Mouse (Mus musculus): ENCODE measurements at regions not wholly inside any gene's neighbourhood (a gene's known extent, or its start where the extent isn't known, plus 50 kb on each side); places are given as distances from the start of the nearest gene placed in this dataset.

- DNase-seq (ENCODE audit: inconsistent ontology term): no peak
Observed at GRCm38 (mm10) chr4:131270192-131270591, 326.0 kb downstream of the Matn1 start.

DNA sequence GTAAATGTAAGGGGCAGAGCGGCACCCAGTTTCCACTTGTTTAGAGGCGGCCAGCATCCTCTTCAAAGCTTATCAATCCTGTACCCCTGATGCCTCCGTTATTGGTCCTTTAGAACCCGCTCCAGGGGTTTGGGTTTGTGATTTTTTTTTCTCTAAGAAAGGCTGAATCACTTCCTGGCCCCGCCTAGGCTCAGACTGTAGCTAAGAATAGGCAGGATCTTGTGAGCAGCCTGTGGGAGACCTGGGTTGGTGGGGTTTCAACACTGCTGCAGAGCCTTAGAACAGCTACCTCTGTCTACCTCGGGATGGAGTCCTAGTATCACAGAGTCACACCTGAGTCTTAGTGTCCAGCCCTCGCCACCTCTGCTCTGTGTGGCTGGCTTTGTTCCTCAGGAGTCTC is 327.9 kb downstream of the Matn1 start:
- no peak for DNase-seq (ENCODE audit: inconsistent ontology term)

GRCm38 (mm10) chr4:131293560-131293959 is 349.4 kb downstream of the Matn1 start:
- DNase-seq (ENCODE audit: inconsistent ontology term): no peak

DNA sequence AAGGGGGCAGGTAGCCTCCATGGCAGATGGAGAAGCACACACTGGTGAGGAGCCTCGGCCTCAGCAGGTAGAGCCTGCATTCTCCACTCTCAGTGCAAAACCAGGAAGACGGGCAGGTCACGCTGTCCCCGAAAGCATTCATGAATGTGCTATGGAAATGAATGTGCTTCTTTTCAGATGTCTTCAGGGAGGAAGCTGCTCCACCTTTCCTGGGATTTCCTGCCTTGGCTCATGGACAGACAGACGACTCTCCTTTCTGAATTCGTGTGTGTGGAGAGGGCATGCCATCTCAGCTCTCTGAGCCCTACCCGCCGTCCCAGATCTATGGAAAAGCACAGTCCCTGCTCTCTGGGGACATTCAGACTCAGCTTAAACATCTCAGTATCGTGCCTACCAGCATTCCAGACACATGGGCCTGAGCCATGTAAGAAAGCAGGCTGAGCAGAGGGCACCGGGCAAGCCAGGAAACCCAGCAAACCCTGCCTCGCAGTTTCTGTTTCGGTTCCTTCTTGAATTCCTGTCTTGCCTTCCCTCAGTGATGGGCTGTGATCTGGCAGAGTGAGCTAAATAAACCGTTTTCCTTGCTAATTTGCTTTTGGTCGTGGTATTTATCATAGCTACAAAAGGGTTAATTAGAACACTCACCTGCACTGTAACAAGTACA is 354.0 kb downstream of the Matn1 start:
- DNase-seq (ENCODE audit: inconsistent ontology term): no peak

- no peak for DNase-seq (ENCODE audit: inconsistent ontology term)
Observed at GRCm38 (mm10) chr4:131303936-131304335, 359.8 kb downstream of the Matn1 start.

- no peak for DNase-seq (ENCODE audit: inconsistent ontology term)
Observed at GRCm38 (mm10) chr4:131304361-131304777, 360.2 kb downstream of the Matn1 start.

DNA sequence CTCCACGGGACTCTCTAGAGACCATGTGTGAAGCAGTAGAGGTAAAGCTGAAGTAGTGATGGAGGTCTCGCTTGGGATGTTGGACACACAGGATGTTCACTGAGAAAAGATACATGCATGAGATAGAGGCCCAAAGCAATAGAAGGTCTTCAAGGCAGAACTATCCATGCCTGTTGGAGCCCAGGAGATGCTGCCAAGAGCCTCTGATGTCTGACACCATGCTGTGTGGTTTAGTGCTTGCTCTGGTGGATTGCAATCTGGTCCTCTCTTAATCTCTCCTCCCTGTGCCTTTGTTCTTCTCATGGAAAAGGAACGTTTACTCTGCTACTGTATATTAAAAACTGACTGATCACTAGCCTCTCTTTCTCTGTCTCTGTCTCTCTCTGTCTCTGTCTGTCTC is 370.0 kb downstream of the Matn1 start:
- no peak for DNase-seq (ENCODE audit: inconsistent ontology term)

DNA sequence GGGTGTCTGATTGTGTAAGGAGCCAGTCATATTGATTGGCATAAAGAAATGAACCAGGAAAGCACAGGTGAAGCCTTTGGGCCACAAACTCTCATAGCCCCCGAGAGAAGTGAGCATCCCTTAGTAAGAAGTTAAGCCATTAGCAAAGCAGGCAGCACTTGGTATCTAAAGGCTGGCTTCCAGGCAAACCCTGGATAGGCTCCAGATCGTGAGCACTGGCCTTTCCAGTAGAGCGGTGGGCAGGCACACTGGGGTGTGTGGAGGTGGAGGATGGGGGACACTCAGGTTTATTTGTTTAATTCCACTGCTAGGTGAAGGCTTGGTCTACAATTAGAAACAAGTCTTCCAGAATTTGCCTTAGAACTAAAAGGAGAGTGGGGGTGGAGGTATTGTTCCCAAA is 371.9 kb downstream of the Matn1 start:
- DNase-seq (ENCODE audit: inconsistent ontology term): no peak

GRCm38 (mm10) chr4:131322323-131322722 is 378.1 kb downstream of the Matn1 start:
- DNase-seq (ENCODE audit: inconsistent ontology term): no peak

- DNase-seq (ENCODE audit: inconsistent ontology term): no peak
Observed at GRCm38 (mm10) chr4:131324486-131324885, 380.3 kb downstream of the Matn1 start.

DNA sequence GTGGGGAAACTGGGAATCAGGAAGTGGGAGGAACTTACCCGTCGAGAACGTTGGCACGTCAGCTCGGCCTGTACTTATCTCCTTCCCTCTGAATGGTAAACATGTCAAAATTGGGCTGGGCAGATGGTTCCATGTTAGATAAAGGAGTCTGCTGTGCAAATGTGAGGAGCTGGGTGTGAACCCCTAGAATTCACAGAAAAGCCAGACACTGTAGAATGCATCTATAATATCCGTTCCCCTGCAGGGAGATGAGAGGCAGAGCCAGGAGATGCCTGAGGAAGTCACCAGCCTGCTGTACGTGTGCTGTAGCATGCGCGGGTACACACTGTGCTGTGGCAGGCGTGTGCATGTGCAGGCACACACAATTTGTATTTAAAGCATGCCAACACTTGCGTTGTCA is 381.0 kb downstream of the Matn1 start:
- DNase-seq (ENCODE audit: inconsistent ontology term): no peak

DNA sequence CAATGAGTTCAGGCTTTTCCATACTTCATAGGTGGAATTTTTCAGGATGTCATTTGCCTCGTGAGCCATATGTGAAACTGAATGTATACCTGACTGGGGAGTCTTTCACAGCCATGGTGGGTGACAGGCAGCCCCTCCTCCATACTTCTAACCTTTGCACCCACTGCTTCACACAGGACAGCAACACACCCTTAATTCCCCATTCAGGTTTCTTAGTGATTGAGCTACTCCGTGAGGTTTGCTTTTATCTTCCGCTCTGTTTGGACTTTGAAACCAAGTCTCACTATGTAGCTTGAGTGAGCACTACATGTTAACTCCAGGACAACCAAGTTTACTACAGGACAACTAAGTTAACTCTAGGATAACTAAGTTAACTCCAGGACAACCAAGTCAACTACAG is 381.4 kb downstream of the Matn1 start:
- DNase-seq (ENCODE audit: inconsistent ontology term): no peak

DNA sequence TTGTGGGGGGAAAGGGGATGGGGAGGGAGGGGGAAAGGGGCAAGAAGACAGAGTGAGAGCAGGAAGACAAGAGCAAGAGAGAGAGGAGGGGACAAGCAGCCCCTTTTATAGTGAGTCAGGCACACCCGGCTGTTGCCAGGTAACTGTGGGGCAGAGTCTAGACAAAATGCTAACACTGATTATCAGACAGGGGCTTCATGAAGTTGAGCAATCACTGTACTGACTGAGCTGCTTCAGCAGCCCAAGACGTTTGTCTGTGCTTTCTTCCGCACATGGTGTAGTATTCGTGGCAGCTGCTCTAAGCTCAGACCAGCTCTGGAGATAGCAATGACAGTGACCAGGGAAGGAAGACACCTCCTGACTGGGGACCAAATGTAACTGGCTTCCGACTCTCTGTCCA is 385.2 kb downstream of the Matn1 start:
- DNase-seq (ENCODE audit: inconsistent ontology term): no peak

GRCm38 (mm10) chr4:131331646-131332045 is 387.5 kb downstream of the Matn1 start:
- DNase-seq (ENCODE audit: inconsistent ontology term): no peak

- no peak for DNase-seq (ENCODE audit: inconsistent ontology term)
Observed at GRCm38 (mm10) chr4:131336801-131337200, 392.6 kb downstream of the Matn1 start.

DNA sequence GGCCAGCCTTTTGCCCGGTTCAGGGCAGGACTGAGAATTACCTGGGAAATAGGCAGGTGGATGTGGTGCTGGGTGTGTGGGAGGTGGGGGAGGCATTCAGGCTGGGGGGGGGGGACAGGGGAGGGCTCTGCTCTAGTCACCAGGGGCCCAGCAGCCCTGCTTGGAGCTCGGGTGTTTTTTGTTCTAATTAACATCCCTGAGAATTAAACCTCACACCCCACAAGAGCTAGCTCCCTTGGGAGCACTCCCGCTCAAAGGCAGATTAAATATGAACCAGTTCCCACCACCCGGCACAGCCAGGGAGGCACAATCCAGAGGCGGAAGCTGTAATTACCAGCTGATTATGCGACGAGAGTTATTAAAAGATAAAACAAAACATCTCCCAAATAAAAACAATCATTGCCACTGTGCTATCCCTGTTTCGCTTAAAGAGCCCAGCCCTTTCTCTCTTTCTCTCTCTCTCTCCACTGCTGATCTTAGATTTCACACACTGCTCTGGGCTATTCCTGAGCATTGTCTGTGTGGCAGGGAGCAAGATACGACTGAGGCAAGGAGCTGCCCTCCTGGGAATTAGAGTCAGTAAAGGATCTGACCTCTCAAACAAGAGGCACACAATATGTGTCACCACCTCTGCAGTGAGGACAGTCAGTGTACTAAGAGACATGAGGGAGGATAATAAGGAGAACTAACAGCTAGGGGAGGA is 397.0 kb downstream of the Matn1 start:
- no peak for DNase-seq (ENCODE audit: inconsistent ontology term)

DNA sequence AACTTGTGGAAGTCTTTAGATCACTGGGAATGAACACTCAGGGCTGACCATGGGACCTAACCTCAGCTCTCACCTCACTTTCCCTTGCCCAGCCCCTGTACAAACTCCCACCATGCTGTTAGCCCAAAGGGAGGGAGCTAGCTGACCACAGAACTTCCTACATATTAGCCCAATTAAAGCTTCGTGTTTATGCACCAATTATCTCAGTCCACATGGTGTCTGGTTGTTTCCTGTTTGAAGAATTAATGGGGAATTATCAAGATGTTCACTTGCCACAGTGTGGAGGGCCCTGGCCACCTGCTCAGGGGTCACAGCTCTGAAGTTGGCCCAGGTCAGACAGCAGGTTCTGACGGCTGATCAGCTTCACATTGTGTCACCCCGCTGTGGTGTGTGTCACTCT is 402.5 kb downstream of the Matn1 start:
- peak; percentile 33 for DNase-seq (ENCODE audit: inconsistent ontology term)

- no peak for DNase-seq (ENCODE audit: inconsistent ontology term)
Observed at GRCm38 (mm10) chr4:131350268-131350667, 406.1 kb downstream of the Matn1 start.

GRCm38 (mm10) chr4:131354908-131355307 is 410.7 kb downstream of the Matn1 start:
- no peak for DNase-seq (ENCODE audit: inconsistent ontology term)

DNA sequence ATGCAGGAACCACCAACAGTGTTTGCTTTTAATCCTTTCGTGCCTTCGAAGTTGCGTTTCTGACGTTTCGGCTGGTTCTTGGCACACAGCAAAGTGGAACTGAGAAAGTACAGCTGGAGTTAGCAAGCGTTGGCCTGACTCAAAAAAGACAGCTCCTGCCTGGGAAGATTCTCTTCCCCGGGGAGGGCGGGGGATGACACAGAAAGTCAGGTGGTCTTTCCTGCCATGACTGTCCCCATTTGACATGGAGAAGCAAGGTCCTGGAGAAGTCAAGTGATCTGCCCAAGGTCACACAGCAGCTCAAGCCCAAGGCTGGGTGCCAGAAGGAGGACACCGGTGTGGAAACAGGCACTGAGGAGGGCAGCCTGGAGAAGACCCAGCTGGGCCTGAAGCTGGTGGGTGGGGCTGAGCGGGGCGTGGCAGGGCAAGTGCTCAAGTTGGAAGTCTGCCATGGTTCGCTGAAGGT is 411.4 kb downstream of the Matn1 start:
- no peak for DNase-seq (ENCODE audit: inconsistent ontology term)

DNA sequence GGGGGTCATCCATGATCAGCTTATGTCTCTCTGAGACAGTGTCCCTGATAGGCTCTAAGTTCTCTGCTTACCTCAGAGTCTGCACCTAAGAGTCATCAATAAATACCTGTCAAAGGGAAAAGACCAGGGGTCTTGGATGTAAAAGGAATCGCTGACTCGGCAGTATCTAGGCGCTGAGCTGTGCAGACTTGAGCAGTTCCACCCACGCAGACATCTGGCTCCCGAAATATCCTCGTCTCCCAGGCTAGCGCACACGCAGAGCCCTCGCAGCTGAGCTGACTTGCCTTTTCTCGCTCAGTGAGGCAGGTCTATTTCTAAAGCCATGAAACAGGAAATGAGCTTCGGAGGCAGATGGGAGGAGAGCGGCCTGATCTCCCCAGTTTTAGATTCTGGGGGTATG is 412.1 kb downstream of the Matn1 start:
- DNase-seq (ENCODE audit: inconsistent ontology term): no peak

GRCm38 (mm10) chr4:131363030-131363429 is 418.8 kb downstream of the Matn1 start:
- no peak for DNase-seq (ENCODE audit: inconsistent ontology term)

- DNase-seq (ENCODE audit: inconsistent ontology term): peak; percentile 3
Observed at GRCm38 (mm10) chr4:131364671-131365252, 420.6 kb downstream of the Matn1 start.

Data from Muller cell, postnatal 12 days (primary cell).